Mouse (Mus musculus) heart, embryonic 15.5 days (tissue): Measurements from ENCODE around the gene Ctc1. TPM values are rescaled to one million over a fixed set of nuclear protein-coding genes. Genes with fewer than 3 reads are reported as not detected.
"Not testable (repeated sequence)": the region's sequence is repeated elsewhere in the genome, so short reads cannot be mapped to it uniquely, and the experiment has no call there.

Experiments
- ATAC-seq: fragments of 200-750 bp; cut with Nextera tagmentation; replicated peaks from 2 replicates; pipeline ENCODE4 v1.8.0; 2017; ENCODE audit warnings: low read depth, moderate TSS enrichment; ENCODE audit not compliant: insufficient number of reproducible peaks, insufficient read depth, low FRiP score
- H3K27ac ChIP-seq: fragments of 300-500 bp; sonication (generic); 2 replicates; pipeline ENCODE4 v1.5.1; 2015; ENCODE audit warnings: mild to moderate bottlenecking, inconsistent platforms
- H3K27me3 ChIP-seq: fragments of 300-500 bp; sonication (generic); 2 replicates; pipeline ENCODE4 v1.6.1; 2015; ENCODE audit warnings: inconsistent platforms
- H3K36me3 ChIP-seq: fragments of 300-500 bp; sonication (generic); 2 replicates; pipeline ENCODE4 v1.6.1; 2015; ENCODE audit warnings: mild to moderate bottlenecking, inconsistent platforms
- H3K4me1 ChIP-seq: fragments of 300-500 bp; sonication (generic); replicated peaks from 2 replicates; pipeline ENCODE4 v1.6.1; 2015; ENCODE audit warnings: inconsistent platforms
- H3K4me2 ChIP-seq: fragments of 300-500 bp; sonication (generic); 2 replicates; pipeline ENCODE4 v1.6.1; 2015; ENCODE audit warnings: inconsistent platforms, mild to moderate bottlenecking, moderate library complexity
- H3K4me3 ChIP-seq: fragments of 300-500 bp; sonication (generic); 2 replicates; pipeline ENCODE4 v1.5.1; 2015; ENCODE audit warnings: mild to moderate bottlenecking, inconsistent platforms
- H3K9ac ChIP-seq: fragments of 300-500 bp; sonication (generic); 2 replicates; pipeline ENCODE4 v1.6.1; 2015; ENCODE audit warnings: mild to moderate bottlenecking, inconsistent platforms
- H3K9me3 ChIP-seq: fragments of 300-500 bp; sonication (generic); replicated peaks from 2 replicates; pipeline ENCODE4 v1.6.1; 2016; ENCODE audit warnings: inconsistent platforms
- WGBS: fragments of 180-500 bp; shearing (Covaris S2); methylation state at CpG from one replicate; pipeline ENCODE4 v1.1.7; 2015; ENCODE audit warnings: mixed read lengths; 5-methylcytosine and 5-hydroxymethylcytosine counted together
- polyA plus RNA-seq: library from polyadenylated mRNA; unstranded; fragments of >200 nt; fragmentation: Nextera tagmentation; extraction: Ambion mirVana; gene quantifications from 2 replicates; pipeline ENCODE4 v1.2.1, GENCODE M21; 2015

Gene Ctc1
- polyA plus RNA-seq, 1 experiment from 2014 or later = 38.3 TPM

- no peaks in the 10 kb centered on the region for H3K9me3 ChIP-seq
- H3K4me2 ChIP-seq = no peak overlapping the region
- WGBS = 53% methylated on average over 3 of the region's 3 CpGs
- no peak overlapping the region for H3K4me3 ChIP-seq
- H3K36me3 ChIP-seq = peaks cover 4% of the 10 kb centered on the region; the same call in 1 of the 2 replicates
- no peaks in the 10 kb centered on the region for H3K4me1 ChIP-seq
- no peak overlapping the region for H3K9ac ChIP-seq
- no peak overlapping the region for H3K27ac ChIP-seq
- H3K27me3 ChIP-seq = no peaks in the 10 kb centered on the region
- no peak for ATAC-seq
Observed at GRCm38 (mm10) chr11:68980919-68981318, 34.8 kb upstream of the Ctc1 start.

DNA sequence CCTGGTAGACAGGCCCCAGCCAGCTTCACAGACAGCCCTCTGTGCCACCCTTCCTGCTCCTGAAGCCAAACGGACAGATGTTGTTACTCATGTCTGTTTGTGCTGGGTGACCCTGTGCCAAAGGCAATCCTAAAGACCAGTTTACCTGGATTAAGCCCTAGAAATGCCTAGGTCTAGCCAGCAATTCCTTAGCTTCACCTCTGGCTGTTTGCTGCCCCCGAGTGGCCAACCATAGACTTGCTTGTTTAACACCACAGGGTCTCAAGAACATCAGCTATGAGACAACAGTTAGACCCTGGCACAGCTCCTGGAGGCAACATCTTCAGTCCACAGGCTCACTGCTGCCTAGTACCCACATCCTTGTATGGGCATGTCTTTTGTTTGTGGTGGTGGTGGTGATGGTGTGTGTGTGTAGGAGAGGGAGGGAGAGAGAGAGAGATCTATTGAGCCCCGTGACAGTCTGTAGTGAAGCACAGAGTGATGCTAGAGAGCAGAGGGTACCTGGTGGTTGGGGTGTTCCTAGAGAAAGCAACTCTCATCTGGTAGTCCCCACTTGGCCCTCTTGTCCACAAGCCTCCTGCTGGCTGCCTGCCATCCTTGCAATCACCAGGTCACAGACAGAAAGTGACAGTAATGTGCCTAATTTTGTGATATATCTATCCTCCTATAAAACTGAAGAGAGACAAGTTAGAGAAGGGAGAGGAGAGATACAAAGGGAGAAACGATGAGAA is 32.9 kb upstream of the Ctc1 start:
- Histone ChIP-seq H3K36me3 (peaks cover 19% of the 10 kb centered on the region), H3K4me3 (no peak overlapping the region), H3K27me3 (no peaks in the 10 kb centered on the region), H3K9me3 (no peaks in the 10 kb centered on the region), H3K4me2 (no peak overlapping the region), H3K27ac (no peak overlapping the region), H3K4me1 (no peaks in the 10 kb centered on the region), H3K9ac (no peak overlapping the region)
- no peak for ATAC-seq
- 22% methylated on average over 4 of the region's 4 CpGs for WGBS

DNA sequence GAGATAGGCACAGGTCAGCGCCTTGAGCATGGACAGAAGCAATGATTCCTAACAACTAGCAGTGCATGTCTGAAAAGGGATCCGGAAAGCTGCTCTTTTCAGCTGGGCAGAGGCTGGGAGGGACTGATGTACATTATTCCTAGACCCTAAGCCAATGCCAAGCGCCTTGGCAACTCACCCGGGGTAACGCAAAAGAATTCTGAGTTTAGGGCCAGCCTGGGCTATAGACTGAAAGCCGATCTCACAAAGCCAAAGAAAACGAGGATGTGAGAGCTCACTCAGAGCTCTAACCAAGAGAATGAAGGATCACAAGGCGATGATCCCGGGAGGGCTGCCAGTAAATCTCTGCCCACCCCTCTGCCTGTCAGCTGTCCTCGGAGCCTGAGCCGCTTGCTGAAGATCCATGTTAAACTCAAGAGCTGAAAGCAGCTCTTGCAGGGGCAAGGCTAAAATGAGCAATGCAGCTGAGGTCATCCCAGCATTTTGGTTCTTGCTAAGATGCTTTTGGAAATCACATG is 28.3 kb upstream of the Ctc1 start:
- H3K4me2 ChIP-seq = no peak overlapping the region
- ATAC-seq = no peak
- no peaks in the 10 kb centered on the region for H3K4me1 ChIP-seq
- H3K4me3 ChIP-seq = no peak overlapping the region
- H3K9me3 ChIP-seq = no peaks in the 10 kb centered on the region
- 88% methylated on average over 11 of the region's 11 CpGs for WGBS
- no peak overlapping the region for H3K27ac ChIP-seq
- H3K27me3 ChIP-seq = no peaks in the 10 kb centered on the region
- H3K36me3 ChIP-seq = peaks cover 63% of the 10 kb centered on the region
- H3K9ac ChIP-seq = no peak overlapping the region

DNA sequence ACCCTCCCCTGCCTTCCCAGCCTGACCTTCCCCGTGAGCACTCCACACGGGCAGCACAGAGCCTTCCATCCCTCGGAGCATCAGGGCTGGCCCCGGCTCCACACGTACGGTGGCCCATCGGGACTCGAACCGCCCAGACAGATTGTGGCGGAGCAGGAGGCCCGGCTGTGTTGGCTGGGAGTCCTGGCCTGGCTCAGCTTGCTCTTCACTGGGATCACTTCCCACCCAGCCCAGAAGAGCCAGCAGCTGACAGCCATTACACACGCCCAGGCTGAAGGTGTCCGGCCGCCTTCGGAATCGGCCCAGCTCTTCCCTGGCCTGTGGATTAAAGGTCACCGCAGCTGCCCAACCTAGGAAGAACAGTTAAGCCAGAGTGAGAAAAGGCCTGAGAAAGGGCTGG is 27.4 kb upstream of the Ctc1 start:
- H3K4me3 ChIP-seq = no peak overlapping the region
- H3K27ac ChIP-seq = no peak overlapping the region
- H3K4me2 ChIP-seq = no peak overlapping the region
- no peaks in the 10 kb centered on the region for H3K27me3 ChIP-seq
- H3K36me3 ChIP-seq = peaks cover 72% of the 10 kb centered on the region
- ATAC-seq = no peak
- no peaks in the 10 kb centered on the region for H3K4me1 ChIP-seq
- H3K9me3 ChIP-seq = no peaks in the 10 kb centered on the region
- H3K9ac ChIP-seq = no peak overlapping the region
- WGBS = 85% methylated on average over 17 of the region's 17 CpGs

GRCm38 (mm10) chr11:68993122-68993521 is 22.6 kb upstream of the Ctc1 start:
- Histone ChIP-seq H3K36me3 (peaks cover 91% of the 10 kb centered on the region), H3K9me3 (no peaks in the 10 kb centered on the region), H3K4me1 (no peaks in the 10 kb centered on the region), H3K4me3 (no peak overlapping the region), H3K9ac (no peak overlapping the region), H3K27me3 (no peaks in the 10 kb centered on the region), H3K4me2 (no peak overlapping the region), H3K27ac (no peak overlapping the region)
- 94% methylated on average over 7 of the region's 7 CpGs for WGBS
- ATAC-seq = no peak

DNA sequence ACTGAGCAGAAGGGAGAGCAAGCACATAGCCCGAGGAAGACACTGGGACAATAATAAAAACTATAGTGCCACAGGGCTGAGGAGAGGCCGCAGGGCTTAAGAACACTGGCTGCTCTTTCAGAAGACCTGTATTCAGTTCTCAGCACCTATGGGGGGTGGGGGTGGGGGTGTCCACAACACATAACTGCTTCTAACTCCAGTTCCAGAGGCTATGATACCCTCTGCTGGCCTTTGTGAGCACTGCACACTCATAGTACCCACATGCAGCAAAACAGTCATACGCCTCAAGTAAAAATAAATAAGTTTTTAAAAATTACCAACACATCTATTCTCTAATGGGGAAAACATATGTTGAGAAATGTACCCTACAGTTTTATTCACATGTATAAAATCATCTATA is 21.3 kb upstream of the Ctc1 start:
- WGBS = 96% methylated on average over 3 of the region's 3 CpGs

GRCm38 (mm10) chr11:68997080-68997479 is 18.6 kb upstream of the Ctc1 start:
- Histone ChIP-seq H3K4me1 (no peaks in the 10 kb centered on the region), H3K27ac (no peak overlapping the region), H3K4me2 (no peak overlapping the region), H3K9ac (no peak overlapping the region), H3K9me3 (no peaks in the 10 kb centered on the region), H3K27me3 (no peaks in the 10 kb centered on the region), H3K36me3 (peaks cover 91% of the 10 kb centered on the region), H3K4me3 (no peak overlapping the region)
- WGBS = 83% methylated on average over 4 of the region's 4 CpGs
- no peak for ATAC-seq

More for the DNA sequence above, 21.3 kb upstream of the Ctc1 start:
- no peaks in the 10 kb centered on the region for H3K9me3 ChIP-seq
- no peaks in the 10 kb centered on the region for H3K4me1 ChIP-seq
- no peak overlapping the region for H3K4me3 ChIP-seq
- ATAC-seq = no peak
- H3K36me3 ChIP-seq = peaks cover 92% of the 10 kb centered on the region
- H3K27ac ChIP-seq = no peak overlapping the region
- H3K27me3 ChIP-seq = no peaks in the 10 kb centered on the region
- H3K4me2 ChIP-seq = no peak overlapping the region
- H3K9ac ChIP-seq = no peak overlapping the region

DNA sequence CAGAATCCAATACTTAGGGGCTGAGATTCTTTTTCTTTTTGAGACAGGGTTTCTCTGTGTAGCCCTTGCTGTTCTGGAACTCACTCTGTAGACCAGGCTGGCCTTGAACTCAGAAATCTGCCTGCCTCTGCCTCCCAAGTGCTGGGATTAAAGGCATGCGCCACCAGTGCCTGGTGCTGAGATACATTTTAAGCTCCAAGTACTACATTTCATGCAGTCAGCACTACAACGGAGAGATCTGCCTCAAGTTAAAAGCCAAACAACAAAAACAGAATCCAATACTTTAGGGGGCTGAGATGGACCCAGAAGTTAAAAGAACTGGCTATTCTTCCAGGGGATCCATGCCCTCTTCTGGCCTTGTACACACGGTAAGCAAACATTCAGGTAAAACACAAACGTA is 12.9 kb upstream of the Ctc1 start:
- H3K4me1 ChIP-seq, H3K9ac ChIP-seq, H3K4me3 ChIP-seq, H3K4me2 ChIP-seq, ATAC-seq, H3K27ac ChIP-seq, H3K27me3 ChIP-seq, H3K9me3 ChIP-seq: not testable (repeated sequence)
- H3K36me3 ChIP-seq = peaks cover 54% of the 10 kb centered on the region
- WGBS = 93% methylated on average over 4 of the region's 4 CpGs

DNA sequence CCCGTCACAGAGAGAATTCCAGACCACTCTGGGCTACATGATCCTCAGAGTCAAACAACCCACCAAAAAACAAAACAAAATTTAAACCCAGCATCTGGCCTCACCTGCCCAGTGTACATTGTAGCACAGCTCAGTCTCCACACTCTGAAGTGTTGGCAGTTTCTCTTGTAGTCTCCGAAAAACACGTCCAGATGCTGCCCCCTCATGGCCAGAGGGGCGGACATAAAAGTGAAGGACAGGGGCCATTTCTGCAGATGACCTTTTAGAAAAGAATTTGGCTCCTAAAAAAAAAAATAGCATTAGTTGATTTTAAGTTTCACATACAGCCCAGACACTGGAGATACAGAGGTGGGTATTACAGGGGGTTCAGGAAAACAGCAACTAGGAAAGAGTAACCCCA is 12.1 kb upstream of the Ctc1 start:
- H3K9ac ChIP-seq = no peak overlapping the region
- no peak overlapping the region for H3K4me3 ChIP-seq
- H3K4me2 ChIP-seq = no peak overlapping the region
- WGBS = 48% methylated on average over 4 of the region's 4 CpGs
- H3K27ac ChIP-seq = no peak overlapping the region
- no peaks in the 10 kb centered on the region for H3K9me3 ChIP-seq
- peaks cover 46% of the 10 kb centered on the region for H3K36me3 ChIP-seq
- H3K4me1 ChIP-seq = peaks cover 10% of the 10 kb centered on the region
- ATAC-seq = no peak
- no peaks in the 10 kb centered on the region for H3K27me3 ChIP-seq

- Histone ChIP-seq H3K9me3 (no peaks in the 10 kb centered on the region), H3K27ac (no peak overlapping the region), H3K4me1 (peaks cover 10% of the 10 kb centered on the region), H3K27me3 (no peaks in the 10 kb centered on the region), H3K4me3 (no peak overlapping the region), H3K36me3 (peaks cover 31% of the 10 kb centered on the region), H3K9ac (no peak overlapping the region), H3K4me2 (no peak overlapping the region)
- no peak for ATAC-seq
- WGBS = 80% methylated on average over 7 of the region's 7 CpGs
Observed at GRCm38 (mm10) chr11:69005193-69005592, 10.5 kb upstream of the Ctc1 start.

DNA sequence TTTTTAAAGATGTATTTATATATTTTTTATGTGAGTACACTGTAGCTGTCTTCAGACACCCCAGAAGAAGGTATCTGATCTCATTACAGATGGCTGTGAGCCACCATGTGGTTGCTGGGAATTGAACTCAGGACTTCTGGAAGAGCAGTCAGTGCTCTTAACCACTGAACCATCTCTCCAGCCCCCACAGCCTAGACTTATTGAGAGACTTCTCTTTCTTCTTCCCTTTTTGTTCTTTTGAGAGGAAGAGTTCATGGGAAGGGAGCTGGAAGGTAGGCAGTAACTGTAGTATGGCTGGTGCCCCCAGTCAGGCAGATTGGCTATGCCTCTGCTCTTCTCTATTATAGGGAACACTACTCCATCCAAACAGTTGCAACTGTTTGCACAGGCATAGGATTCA is 9.1 kb upstream of the Ctc1 start:
- not testable (repeated sequence) for H3K27me3 ChIP-seq, H3K9me3 ChIP-seq, H3K27ac ChIP-seq, H3K4me2 ChIP-seq, ATAC-seq, H3K4me3 ChIP-seq, H3K9ac ChIP-seq
- peaks cover 18% of the 10 kb centered on the region for H3K36me3 ChIP-seq
- H3K4me1 ChIP-seq = peaks cover 20% of the 10 kb centered on the region
